In genomic region chr15:79766168-79766567, GRCm38 (mm10) we compare ENCODE assay signal across 19 mouse cellular contexts. TPM values are rescaled to one million over a fixed set of nuclear protein-coding genes. Genes with fewer than 3 reads are reported as not detected.
DNase-seq lines count a peak whose midpoint lies in the region; ATAC-seq and TF ChIP-seq lines count a peak whose summit lies in the region.
"Had no signal": no experiment of that assay in that cellular context is flagged by ENCODE, and none has a peak within 500 bp of the region (broad histone marks: within the 10 kb centered on the region; RNA-seq: fewer than 3 reads in every experiment).

No protein-coding gene starts in this region.

- H3K4me1 ChIP-seq in cerebellum, adult 2 months (ENCODE audit: control insufficient read depth, insufficient read depth, low read length) = peaks cover 82% of the 10 kb centered on the region
- H3K4me1 ChIP-seq in hindbrain, postnatal 0 days (ENCODE audit: insufficient read depth, low read length) = peaks cover 20% of the 10 kb centered on the region; the same call in 1 of the 2 replicates
- 0 out of 2 replicates have a peak, but pooled peaks cover 4% of the 10 kb centered on the region for H3K4me1 ChIP-seq in hindbrain, embryonic 12.5 days
- H3K4me1 ChIP-seq in midbrain, embryonic 11.5 days (ENCODE audit: control insufficient read depth, insufficient read depth, low read length) = no peaks in the 10 kb centered on the region
- H3K4me1 ChIP-seq in midbrain, embryonic 10.5 days = peaks cover 11% of the 10 kb centered on the region; the same call in 1 of the 2 replicates
- H3K4me1 ChIP-seq: limb, embryonic 10.5 days had no signal

- H3ac ChIP-seq in myocyte (ENCODE audit: control insufficient read depth, insufficient read length) = no peak overlapping the region

- no peak for ATAC-seq in hindbrain, postnatal 0 days
- no peak for ATAC-seq in hindbrain, embryonic 12.5 days (ENCODE audit: low FRiP score)
- ATAC-seq in midbrain, embryonic 11.5 days (ENCODE audit: low FRiP score) = no peak
- ATAC-seq: CD4-positive, CD25-positive, alpha-beta regulatory T cell, adult 4 months; inflammation-experienced regulatory T-cells, adult 6 months; Patski had no signal

- TF ChIP-seq CTCF in cerebellum, adult 2 months (IDR thresholded peaks at IDR 0.05; ENCODE audit: borderline replicate concordance, insufficient read depth, low read depth, low read length) = no peak
- TF ChIP-seq CTCF in hindbrain, postnatal 0 days (IDR thresholded peaks at IDR 0.05; ENCODE audit: low read depth) = no peak

- peak overlapping the region; percentile 40 for H3K27ac ChIP-seq in cerebellum, adult 2 months (ENCODE audit: insufficient read depth, low read length)
- H3K27ac ChIP-seq in hindbrain, postnatal 0 days = 0 out of 2 replicates have a peak overlapping the region, but pooled peaks have one; percentile 3
- no peak overlapping the region for H3K27ac ChIP-seq in hindbrain, embryonic 12.5 days
- no peak overlapping the region for H3K27ac ChIP-seq in midbrain, embryonic 11.5 days (ENCODE audit: low read depth, low read length)
- no peak overlapping the region for H3K27ac ChIP-seq in midbrain, embryonic 10.5 days (replicated peaks)
- H3K27ac ChIP-seq: limb, embryonic 10.5 days had no signal

- no peak for TF ChIP-seq POLR2A in cerebellum, adult 2 months (IDR thresholded peaks at IDR 0.05; ENCODE audit: borderline replicate concordance, insufficient read depth, low read length)
- no peak for TF ChIP-seq POLR2A in myocyte (IDR thresholded peaks at IDR 0.05; ENCODE audit: insufficient read length, low read depth)

- H3K36me3 ChIP-seq in hindbrain, postnatal 0 days (ENCODE audit: insufficient read depth, low read length) = peaks cover 21% of the 10 kb centered on the region; the same call in 1 of the 2 replicates
- peaks cover 35% of the 10 kb centered on the region for H3K36me3 ChIP-seq in hindbrain, embryonic 12.5 days
- H3K36me3 ChIP-seq in midbrain, embryonic 11.5 days (ENCODE audit: control insufficient read depth, insufficient read depth, low read length) = peaks cover 2% of the 10 kb centered on the region; the same call in 1 of the 2 replicates
- H3K36me3 ChIP-seq in midbrain, embryonic 10.5 days = peaks cover 43% of the 10 kb centered on the region
- H3K36me3 ChIP-seq in myocyte (ENCODE audit: control insufficient read depth, insufficient read depth) = peaks cover 6% of the 10 kb centered on the region

- no peaks in the 10 kb centered on the region for H3K27me3 ChIP-seq in cerebellum, adult 2 months (ENCODE audit: control insufficient read depth, insufficient read depth, low read length)
- no peaks in the 10 kb centered on the region for H3K27me3 ChIP-seq in hindbrain, postnatal 0 days (ENCODE audit: insufficient read depth, low read length)
- H3K27me3 ChIP-seq in hindbrain, embryonic 12.5 days = no peaks in the 10 kb centered on the region
- no peaks in the 10 kb centered on the region for H3K27me3 ChIP-seq in midbrain, embryonic 11.5 days (ENCODE audit: control insufficient read depth, insufficient read depth, low read length)
- H3K27me3 ChIP-seq in midbrain, embryonic 10.5 days (ENCODE audit: low read depth, poor library complexity, severe bottlenecking) = no peaks in the 10 kb centered on the region
- H3K27me3 ChIP-seq in myocyte (ENCODE audit: control insufficient read depth, insufficient read depth, insufficient read length) = no peaks in the 10 kb centered on the region
- H3K27me3 ChIP-seq: Patski had no signal

- peak in 1 of 2 experiments; percentile 53 for DNase-seq in cerebellum, adult 2 months
- no peak for DNase-seq in cerebellum, adult 8-10 months
- DNase-seq in hindbrain, postnatal 0 days (ENCODE audit: low spot score) = no peak
- peak; percentile 4 for DNase-seq in midbrain, embryonic 11.5 days (ENCODE audit: low spot score, missing footprints)
- no peak for DNase-seq in midbrain, embryonic 10.5 days (ENCODE audit: low spot score)
- DNase-seq in gastrocnemius, postnatal 4 days (ENCODE audit: low spot score in 2 of 2) = no peak
- DNase-seq: adrenal gland, adult 8-10 months; heart, postnatal 10 days; kidney, adult 2 months; kidney, postnatal 14 days; liver, postnatal 0 days; thymus, postnatal 4 days had no signal

- no peak overlapping the region for H3K4me3 ChIP-seq in cerebellum, adult 2 months (replicated peaks; ENCODE audit: insufficient read depth, low read depth, low read length)
- H3K4me3 ChIP-seq in hindbrain, postnatal 0 days (ENCODE audit: low read length) = no peak overlapping the region
- H3K4me3 ChIP-seq in hindbrain, embryonic 12.5 days = no peak overlapping the region
- H3K4me3 ChIP-seq in midbrain, embryonic 11.5 days (ENCODE audit: low read depth, low read length) = no peak overlapping the region
- H3K4me3 ChIP-seq in midbrain, embryonic 10.5 days = no peak overlapping the region
- H3K4me3 ChIP-seq in myocyte = peak overlapping the region; percentile 0
- H3K4me3 ChIP-seq: limb, embryonic 10.5 days had no signal

- H3K9ac ChIP-seq in hindbrain, postnatal 0 days (replicated peaks; ENCODE audit: low read length) = no peak overlapping the region
- H3K9ac ChIP-seq in hindbrain, embryonic 12.5 days = no peak overlapping the region
- no peak overlapping the region for H3K9ac ChIP-seq in midbrain, embryonic 11.5 days (ENCODE audit: low read length)
- H3K9ac ChIP-seq: liver, postnatal 0 days had no signal

- no peak overlapping the region for H3K4me2 ChIP-seq in hindbrain, postnatal 0 days (ENCODE audit: low read depth, low read length)
- H3K4me2 ChIP-seq in hindbrain, embryonic 12.5 days (replicated peaks) = no peak overlapping the region
- no peak overlapping the region for H3K4me2 ChIP-seq in midbrain, embryonic 11.5 days
- no peak overlapping the region for H3K4me2 ChIP-seq in myocyte (ENCODE audit: low read depth)
- H3K4me2 ChIP-seq: heart, embryonic 11.5 days had no signal

- 18% methylated on average over 10 of the region's 10 CpGs for WGBS in cerebellum, adult 2 months
- 61% methylated on average over 9 of the region's 10 CpGs for WGBS in hindbrain, postnatal 0 days
- WGBS in hindbrain, embryonic 12.5 days = 67% methylated on average over 10 of the region's 10 CpGs
- WGBS in midbrain, embryonic 11.5 days = 76% methylated on average over 9 of the region's 10 CpGs
- 78% methylated on average over 10 of the region's 10 CpGs for WGBS in midbrain, embryonic 10.5 days

- peaks cover 17% of the 10 kb centered on the region for H3K79me2 ChIP-seq in myocyte (ENCODE audit: control insufficient read depth, insufficient read depth)

- H3K9me3 ChIP-seq in hindbrain, postnatal 0 days (ENCODE audit: low read length) = no peaks in the 10 kb centered on the region
- H3K9me3 ChIP-seq in hindbrain, embryonic 12.5 days (replicated peaks) = no peaks in the 10 kb centered on the region
- H3K9me3 ChIP-seq in midbrain, embryonic 11.5 days (ENCODE audit: control insufficient read depth, low read length) = no peaks in the 10 kb centered on the region
- no peaks in the 10 kb centered on the region for H3K9me3 ChIP-seq in midbrain, embryonic 10.5 days (replicated peaks)
- H3K9me3 ChIP-seq: limb, embryonic 10.5 days had no signal

TF ChIP-seq in myocyte, 11 proteins besides CTCF, POLR2A, EP300 and RAD21:
- TF ChIP-seq CEBPB (IDR thresholded peaks at IDR 0.05; ENCODE audit: insufficient read depth, poor library complexity, severe bottlenecking) = no peak
- TF ChIP-seq MYOD1 (IDR thresholded peaks at IDR 0.05; ENCODE audit: control insufficient read depth in 1 of 3, insufficient read length in 2 of 3, low read depth in 2 of 3) = peak in 1 of 3 experiments; percentile 3
- no peak for TF ChIP-seq TCF3 (IDR thresholded peaks at IDR 0.05; ENCODE audit: insufficient read length, low read depth)
- TF ChIP-seq TCF12 (IDR thresholded peaks at IDR 0.05; ENCODE audit: insufficient read depth, poor library complexity, severe bottlenecking) = no peak
- TF ChIP-seq MAX (IDR thresholded peaks at IDR 0.05; ENCODE audit: low read depth) = no peak

RNA-seq across cellular contexts. Expression of gene Dnal4, which starts 11.5 kb away (rescaled TPM):
- 55.1 and 56.7 TPM in 2 replicates for polyA plus RNA-seq in cerebellum, adult 2 months (2012; rRNA removed)
- 42.7 and 50.3 TPM in 2 replicates for total RNA-seq in hindbrain, postnatal 0 days (2014; rRNA removed)
- 54.0 and 56.7 TPM in 2 replicates for polyA plus RNA-seq in hindbrain, postnatal 0 days (2015; fragmentation: Nextera tagmentation; extraction: Ambion mirVana)
- polyA plus RNA-seq in hindbrain, embryonic 12.5 days (2016; fragmentation: Nextera tagmentation; extraction: Ambion mirVana) = 76.8 and 78.1 TPM in 2 replicates
- polyA plus RNA-seq in midbrain, embryonic 11.5 days (2014; fragmentation: Nextera tagmentation; extraction: Ambion mirVana) = 62.9 and 72.1 TPM in 2 replicates
- 63.9 and 81.5 TPM in 2 replicates for polyA plus RNA-seq in midbrain, embryonic 10.5 days (2016; fragmentation: Nextera tagmentation; extraction: Ambion mirVana)
- polyA plus RNA-seq in myocyte (2012; fragmentation: generic; extraction: Trizol) = 66.8 TPM
- 10 to 100 TPM; 19.0 to 19.2 TPM for total RNA-seq in gastrocnemius, postnatal 4 days (2021)

RNA-seq across cellular contexts. Expression of gene Sun2, which starts 23.8 kb away (rescaled TPM):
- polyA plus RNA-seq in cerebellum, adult 2 months (2012; rRNA removed) = 42.7 and 45.2 TPM in 2 replicates
- total RNA-seq in hindbrain, postnatal 0 days (2014; rRNA removed) = 43.6 and 45.4 TPM in 2 replicates
- polyA plus RNA-seq in hindbrain, postnatal 0 days (2015; fragmentation: Nextera tagmentation; extraction: Ambion mirVana) = 4.5 and 5.5 TPM in 2 replicates
- polyA plus RNA-seq in hindbrain, embryonic 12.5 days (2016; fragmentation: Nextera tagmentation; extraction: Ambion mirVana) = 8.0 and 8.2 TPM in 2 replicates
- polyA plus RNA-seq in midbrain, embryonic 11.5 days (2014; fragmentation: Nextera tagmentation; extraction: Ambion mirVana) = 3.0 and 4.2 TPM in 2 replicates
- polyA plus RNA-seq in midbrain, embryonic 10.5 days (2016; fragmentation: Nextera tagmentation; extraction: Ambion mirVana) = 2.2 and 3.9 TPM in 2 replicates
- polyA plus RNA-seq in myocyte (2012; fragmentation: generic; extraction: Trizol) = 78.0 TPM
- total RNA-seq in gastrocnemius, postnatal 4 days (2021) = 10 to 100 TPM; 60.4 to 61.3 TPM

RNA-seq across cellular contexts. Expression of gene Nptxr, which starts 38.4 kb away (rescaled TPM):
- polyA plus RNA-seq in cerebellum, adult 2 months (2012; rRNA removed) = 88.0 and 100 TPM in 2 replicates
- 226 and 245 TPM in 2 replicates for total RNA-seq in hindbrain, postnatal 0 days (2014; rRNA removed)
- polyA plus RNA-seq in hindbrain, postnatal 0 days (2015; fragmentation: Nextera tagmentation; extraction: Ambion mirVana) = 59.9 and 68.5 TPM in 2 replicates
- polyA plus RNA-seq in hindbrain, embryonic 12.5 days (2016; fragmentation: Nextera tagmentation; extraction: Ambion mirVana) = 13.1 TPM in 2 replicates
- polyA plus RNA-seq in midbrain, embryonic 11.5 days (2014; fragmentation: Nextera tagmentation; extraction: Ambion mirVana) = 1.3 and 2.1 TPM in 2 replicates
- 2.2 and 3.4 TPM in 2 replicates for polyA plus RNA-seq in midbrain, embryonic 10.5 days (2016; fragmentation: Nextera tagmentation; extraction: Ambion mirVana)
- 14.3 TPM for polyA plus RNA-seq in myocyte (2012; fragmentation: generic; extraction: Trizol)
- 1 to 10 TPM; 7.7 to 8.2 TPM for total RNA-seq in gastrocnemius, postnatal 4 days (2021)

Comparison
In these comparisons a context has a peak if more than half of its experiments do, and no peak if none do; other contexts are left out.
1. H3K27ac ChIP-seq: peak in cerebellum, adult 2 months (single experiment) and hindbrain, postnatal 0 days (single experiment); none in hindbrain, embryonic 12.5 days (single experiment), midbrain, embryonic 11.5 days (single experiment) and midbrain, embryonic 10.5 days (single experiment).